In genomic region chr9:108058291-108058690, GRCm38 (mm10) we compare ENCODE assay signal across 20 mouse cellular contexts. TPM values are rescaled to one million over a fixed set of nuclear protein-coding genes. Genes with fewer than 3 reads are reported as not detected.
DNase-seq lines count a peak whose midpoint lies in the region; ATAC-seq and TF ChIP-seq lines count a peak whose summit lies in the region.
"Had no signal": no experiment of that assay in that cellular context is flagged by ENCODE, and none has a peak within 500 bp of the region (broad histone marks: within the 10 kb centered on the region; RNA-seq: fewer than 3 reads in every experiment).

No protein-coding gene starts in this region.

- no peaks in the 10 kb centered on the region for H3K27me3 ChIP-seq in cerebellum, adult 2 months (ENCODE audit: control insufficient read depth, insufficient read depth, low read length)
- no peaks in the 10 kb centered on the region for H3K27me3 ChIP-seq in midbrain, embryonic 16.5 days (ENCODE audit: control insufficient read depth, insufficient read depth, low read depth, low read length)
- H3K27me3 ChIP-seq in midbrain, embryonic 13.5 days, result no peaks in the 10 kb centered on the region
- no peaks in the 10 kb centered on the region for H3K27me3 ChIP-seq in stomach, postnatal 0 days (ENCODE audit: control insufficient read depth, insufficient read depth, low read length)
- H3K27me3 ChIP-seq: embryonic facial prominence, embryonic 13.5 days; heart, embryonic 12.5 days had no signal

- peaks cover 38% of the 10 kb centered on the region for H3K36me3 ChIP-seq in midbrain, embryonic 16.5 days (ENCODE audit: control insufficient read depth, insufficient read depth, low read length)
- H3K36me3 ChIP-seq in midbrain, embryonic 13.5 days, result peaks cover 91% of the 10 kb centered on the region
- H3K36me3 ChIP-seq in stomach, postnatal 0 days (ENCODE audit: control insufficient read depth, insufficient read depth, low read length), result peaks cover 19% of the 10 kb centered on the region

- 86% methylated on average over 9 of the region's 9 CpGs for WGBS in cerebellum, adult 2 months
- WGBS in midbrain, embryonic 16.5 days, result 96% methylated on average over 9 of the region's 9 CpGs
- 90% methylated on average over 9 of the region's 9 CpGs for WGBS in midbrain, embryonic 13.5 days
- 94% methylated on average over 9 of the region's 9 CpGs for WGBS in stomach, postnatal 0 days

- no peak overlapping the region for H3K27ac ChIP-seq in cerebellum, adult 2 months (ENCODE audit: insufficient read depth, low read length)
- H3K27ac ChIP-seq in midbrain, embryonic 16.5 days (ENCODE audit: low read length), result no peak overlapping the region
- H3K27ac ChIP-seq in midbrain, embryonic 13.5 days, result no peak overlapping the region
- no peak overlapping the region for H3K27ac ChIP-seq in stomach, postnatal 0 days (replicated peaks)
- H3K27ac ChIP-seq: embryonic facial prominence, embryonic 13.5 days; hindbrain, embryonic 10.5 days had no signal

- TF ChIP-seq POLR2A in cerebellum, adult 2 months (IDR thresholded peaks at IDR 0.05; ENCODE audit: borderline replicate concordance, insufficient read depth, low read length), result no peak

- peak; percentile 7 to 8 for DNase-seq in cerebellum, postnatal 10 days
- DNase-seq in cerebellum, adult 2 months, result no peak
- peak; percentile 12 for DNase-seq in gastrocnemius, postnatal 14 days
- DNase-seq in gastrocnemius, postnatal 4 days (ENCODE audit: low spot score in 2 of 2), result no peak
- peak; percentile 13 for DNase-seq in stomach, postnatal 0 days (ENCODE audit: low spot score)
- DNase-seq in urinary bladder, adult 18-20 months (ENCODE audit: low spot score in 2 of 2), result no peak
- DNase-seq: adrenal gland, adult 8-10 months; cerebellum, postnatal 36 days; heart, adult 2 months had no signal

- no peak overlapping the region for H3K4me2 ChIP-seq in midbrain, embryonic 16.5 days (ENCODE audit: low read length)
- H3K4me2 ChIP-seq in midbrain, embryonic 13.5 days (replicated peaks), result no peak overlapping the region
- no peak overlapping the region for H3K4me2 ChIP-seq in stomach, postnatal 0 days (replicated peaks; ENCODE audit: low read depth)
- H3K4me2 ChIP-seq: embryonic facial prominence, embryonic 13.5 days; heart, embryonic 12.5 days had no signal

- peak overlapping the region; percentile 10; the same call in 1 of the 2 replicates for H3K9ac ChIP-seq in midbrain, embryonic 16.5 days (ENCODE audit: low read depth, low read length)
- no peak overlapping the region for H3K9ac ChIP-seq in midbrain, embryonic 13.5 days (replicated peaks)
- H3K9ac ChIP-seq in stomach, postnatal 0 days (ENCODE audit: low read length), result no peak overlapping the region
- H3K9ac ChIP-seq: embryonic facial prominence, embryonic 13.5 days; heart, embryonic 12.5 days had no signal

- H3K9me3 ChIP-seq in midbrain, embryonic 16.5 days (replicated peaks; ENCODE audit: control insufficient read depth, low read length, poor library complexity, severe bottlenecking), result no peaks in the 10 kb centered on the region
- no peaks in the 10 kb centered on the region for H3K9me3 ChIP-seq in midbrain, embryonic 13.5 days
- H3K9me3 ChIP-seq in stomach, postnatal 0 days (ENCODE audit: control insufficient read depth, low read length), result no peaks in the 10 kb centered on the region
- H3K9me3 ChIP-seq: embryonic facial prominence, embryonic 13.5 days; heart, embryonic 12.5 days; hindbrain, embryonic 10.5 days had no signal

- intact Hi-C loops in gastrocnemius, postnatal 14 days (cut with DNase I; ENCODE audit: low total_unique reads), result no loop called here

- H3K4me3 ChIP-seq in cerebellum, adult 2 months (replicated peaks; ENCODE audit: insufficient read depth, low read depth, low read length), result no peak overlapping the region
- H3K4me3 ChIP-seq in midbrain, embryonic 16.5 days (ENCODE audit: low read depth, low read length), result no peak overlapping the region
- no peak overlapping the region for H3K4me3 ChIP-seq in midbrain, embryonic 13.5 days (replicated peaks)
- no peak overlapping the region for H3K4me3 ChIP-seq in stomach, postnatal 0 days (ENCODE audit: low read depth, low read length)
- H3K4me3 ChIP-seq: embryonic facial prominence, embryonic 13.5 days; heart, adult 2 months; heart, embryonic 12.5 days; hindbrain, embryonic 10.5 days had no signal

- ATAC-seq in midbrain, embryonic 16.5 days, result no peak
- ATAC-seq in midbrain, embryonic 13.5 days, result no peak
- no peak for ATAC-seq in stomach, postnatal 0 days (ENCODE audit: low FRiP score, low TSS enrichment)
- ATAC-seq: forebrain, embryonic 14.5 days; hindbrain, embryonic 16.5 days; inflammation-experienced regulatory T-cells, adult 6 months; intestine, postnatal 0 days had no signal

- no peak for TF ChIP-seq CTCF in cerebellum, adult 2 months (IDR thresholded peaks at IDR 0.05; ENCODE audit: borderline replicate concordance, insufficient read depth, low read depth, low read length)
- no peak for TF ChIP-seq CTCF in stomach, postnatal 0 days (IDR thresholded peaks at IDR 0.05; ENCODE audit: low read depth)

- peaks cover 5% of the 10 kb centered on the region; the same call in 1 of the 2 replicates for H3K4me1 ChIP-seq in cerebellum, adult 2 months (ENCODE audit: control insufficient read depth, insufficient read depth, low read length)
- no peaks in the 10 kb centered on the region for H3K4me1 ChIP-seq in midbrain, embryonic 16.5 days (ENCODE audit: control insufficient read depth, insufficient read depth, low read length)
- H3K4me1 ChIP-seq in midbrain, embryonic 13.5 days (replicated peaks), result peaks cover 5% of the 10 kb centered on the region; the same call in 1 of the 2 replicates
- H3K4me1 ChIP-seq in stomach, postnatal 0 days (replicated peaks; ENCODE audit: control insufficient read depth, insufficient read depth), result 0 out of 2 replicates have a peak, but pooled peaks cover under 1% of the 10 kb centered on the region

- no peak for TF ChIP-seq EP300 in stomach, postnatal 0 days (optimal IDR thresholded peaks at IDR 0.05)

RNA-seq across cellular contexts. Expression of gene Amigo3, which starts 5.3 kb away (rescaled TPM):
- 2.7 TPM in 2 replicates for polyA plus RNA-seq in cerebellum, adult 2 months (2012; rRNA removed)
- total RNA-seq in gastrocnemius, postnatal 14 days (2021), result 1 to 10 TPM; 1.0 to 2.4 TPM
- 1 to 10 TPM; 3.2 to 3.4 TPM for total RNA-seq in gastrocnemius, postnatal 4 days (2021)
- 2.6 and 2.8 TPM in 2 replicates for polyA plus RNA-seq in midbrain, embryonic 16.5 days (2015; fragmentation: Nextera tagmentation; extraction: Ambion mirVana)
- polyA plus RNA-seq in midbrain, embryonic 13.5 days (2015; fragmentation: Nextera tagmentation; extraction: Ambion mirVana), result 3.0 and 3.3 TPM in 2 replicates
- polyA plus RNA-seq in stomach, postnatal 0 days (2015; fragmentation: Nextera tagmentation; extraction: Ambion mirVana), result 2.8 and 2.9 TPM in 2 replicates

RNA-seq across cellular contexts. Expression of gene Gmppb, which starts 9.2 kb away (rescaled TPM):
- 16.5 and 28.7 TPM in 2 replicates for polyA plus RNA-seq in cerebellum, adult 2 months (2012; rRNA removed)
- total RNA-seq in gastrocnemius, postnatal 14 days (2021), result 1 to 10 TPM; 4.7 to 8.3 TPM
- total RNA-seq in gastrocnemius, postnatal 4 days (2021), result 10 to 100 TPM; 18.2 to 20.6 TPM
- polyA plus RNA-seq in midbrain, embryonic 16.5 days (2015; fragmentation: Nextera tagmentation; extraction: Ambion mirVana), result 19.8 and 22.8 TPM in 2 replicates
- polyA plus RNA-seq in midbrain, embryonic 13.5 days (2015; fragmentation: Nextera tagmentation; extraction: Ambion mirVana), result 18.1 and 18.5 TPM in 2 replicates
- polyA plus RNA-seq in stomach, postnatal 0 days (2015; fragmentation: Nextera tagmentation; extraction: Ambion mirVana), result 48.5 and 49.5 TPM in 2 replicates

RNA-seq across cellular contexts. Expression of gene Mst1, which starts 21.9 kb away (rescaled TPM):
- 0.13 TPM in 1 of 2 replicates, not detected in the other for polyA plus RNA-seq in cerebellum, adult 2 months (2012; rRNA removed)
- not detected for total RNA-seq in gastrocnemius, postnatal 14 days (2021)
- total RNA-seq in gastrocnemius, postnatal 4 days (2021), result under 1 TPM in 1 of 2 experiments, not detected in 1; 0.36 TPM
- 0.09 TPM in 1 of 2 replicates, not detected in the other for polyA plus RNA-seq in midbrain, embryonic 16.5 days (2015; fragmentation: Nextera tagmentation; extraction: Ambion mirVana)
- 0.11 and 0.23 TPM in 2 replicates for polyA plus RNA-seq in midbrain, embryonic 13.5 days (2015; fragmentation: Nextera tagmentation; extraction: Ambion mirVana)
- polyA plus RNA-seq in stomach, postnatal 0 days (2015; fragmentation: Nextera tagmentation; extraction: Ambion mirVana), result 4.4 and 4.8 TPM in 2 replicates
- total RNA-seq: gastrocnemius, postnatal 36 days; heart, adult 2 months; heart, postnatal 25 days had no signal
- polyA plus RNA-seq: forebrain, embryonic 14.5 days; hindbrain, embryonic 16.5 days had no signal

RNA-seq across cellular contexts. Expression of gene Rnf123, which starts 24.9 kb away (rescaled TPM):
- polyA plus RNA-seq in cerebellum, adult 2 months (2012; rRNA removed), result 184 and 213 TPM in 2 replicates
- 100 to 1,000 TPM; 154 to 161 TPM for total RNA-seq in gastrocnemius, postnatal 14 days (2021)
- 10 to 100 TPM; 83.8 to 94.8 TPM for total RNA-seq in gastrocnemius, postnatal 4 days (2021)
- 53.4 and 53.9 TPM in 2 replicates for polyA plus RNA-seq in midbrain, embryonic 16.5 days (2015; fragmentation: Nextera tagmentation; extraction: Ambion mirVana)
- 46.2 and 55.6 TPM in 2 replicates for polyA plus RNA-seq in midbrain, embryonic 13.5 days (2015; fragmentation: Nextera tagmentation; extraction: Ambion mirVana)
- 13.8 and 15.7 TPM in 2 replicates for polyA plus RNA-seq in stomach, postnatal 0 days (2015; fragmentation: Nextera tagmentation; extraction: Ambion mirVana)

RNA-seq across cellular contexts. Expression of gene Apeh, which starts 36.1 kb away (rescaled TPM):
- polyA plus RNA-seq in cerebellum, adult 2 months (2012; rRNA removed), result 69.6 and 83.5 TPM in 2 replicates
- 10 to 100 TPM; 37.9 to 38.3 TPM for total RNA-seq in gastrocnemius, postnatal 14 days (2021)
- 10 to 100 TPM; 47.7 to 51.5 TPM for total RNA-seq in gastrocnemius, postnatal 4 days (2021)
- polyA plus RNA-seq in midbrain, embryonic 16.5 days (2015; fragmentation: Nextera tagmentation; extraction: Ambion mirVana), result 46.0 and 50.8 TPM in 2 replicates
- polyA plus RNA-seq in midbrain, embryonic 13.5 days (2015; fragmentation: Nextera tagmentation; extraction: Ambion mirVana), result 56.3 and 62.5 TPM in 2 replicates
- 35.4 and 38.4 TPM in 2 replicates for polyA plus RNA-seq in stomach, postnatal 0 days (2015; fragmentation: Nextera tagmentation; extraction: Ambion mirVana)

Comparison
In these comparisons a context has a peak if more than half of its experiments do, and no peak if none do; other contexts are left out.
1. DNase-seq: peak in cerebellum, postnatal 10 days (2 of 2), gastrocnemius, postnatal 14 days (single experiment) and stomach, postnatal 0 days (single experiment); none in cerebellum, adult 2 months (0 of 2), gastrocnemius, postnatal 4 days (0 of 2) and urinary bladder, adult 18-20 months (0 of 2).